Mouse (Mus musculus): ENCODE data around the gene Prap1. TPM values are rescaled to one million over a fixed set of nuclear protein-coding genes. Genes with fewer than 3 reads are reported as not detected.

Gene Prap1
- 4.0 and 10.0 TPM in 2 replicates for polyA plus RNA-seq (2012; rRNA removed)

DNA sequence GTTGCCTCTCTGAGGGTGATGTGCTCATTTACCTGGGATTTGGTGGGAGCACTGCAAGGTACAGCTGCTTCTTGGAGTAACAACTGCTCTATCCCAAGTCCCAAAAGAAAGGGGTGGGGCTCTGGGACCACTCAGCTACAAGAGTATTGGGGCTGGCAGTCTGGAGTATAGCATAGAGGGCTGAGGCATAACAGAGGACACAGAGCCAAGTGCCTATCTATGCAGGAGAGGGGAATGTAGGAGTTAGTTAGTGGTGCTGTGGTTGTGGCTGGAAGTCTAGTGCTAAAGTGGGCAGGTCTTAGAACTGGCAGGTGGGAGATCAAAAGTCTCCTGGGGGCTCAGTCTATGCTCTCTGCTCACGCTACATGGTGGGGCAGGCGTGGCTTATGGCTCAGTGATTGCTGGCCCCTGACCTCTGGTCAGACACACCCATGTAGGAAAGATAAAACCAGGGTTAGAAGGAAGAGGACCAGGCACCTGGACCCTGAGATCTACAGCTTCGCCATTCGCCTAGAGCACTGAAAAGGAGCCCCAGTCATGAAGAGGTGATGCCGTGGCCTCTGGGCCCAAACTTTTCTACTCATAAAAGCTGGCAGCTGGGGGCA lies at the start of gene Prap1:
Gene Prap1, plus strand, starts transcription at position 472 of the 605 bp plus-strand sequence.
- no peak for DNase-seq (ENCODE audit: extremely low spot score in 1 of 2, low spot score in 1 of 2)

DNA sequence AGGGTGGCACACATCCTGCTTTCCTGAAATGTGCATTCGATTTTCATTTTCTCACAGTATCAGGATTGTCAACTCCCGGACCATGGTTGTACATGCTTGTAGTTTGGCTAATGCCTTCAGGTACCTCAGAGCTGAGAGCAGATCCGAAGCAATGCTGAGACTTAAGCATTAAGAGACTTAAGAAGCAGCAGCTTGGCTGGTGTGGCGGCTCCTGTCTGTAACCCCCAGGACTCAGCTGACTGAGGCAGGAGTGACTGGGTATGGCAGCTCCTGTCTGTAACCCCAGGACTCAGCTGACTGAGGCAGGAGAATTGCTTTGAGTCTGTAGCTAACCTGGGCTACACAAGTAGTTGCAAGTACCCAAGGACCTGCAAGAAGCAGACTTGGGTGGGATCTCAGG lies 47.6 kb upstream of the Prap1 start:
- no peak for DNase-seq (ENCODE audit: extremely low spot score in 1 of 2, low spot score in 1 of 2)

DNA sequence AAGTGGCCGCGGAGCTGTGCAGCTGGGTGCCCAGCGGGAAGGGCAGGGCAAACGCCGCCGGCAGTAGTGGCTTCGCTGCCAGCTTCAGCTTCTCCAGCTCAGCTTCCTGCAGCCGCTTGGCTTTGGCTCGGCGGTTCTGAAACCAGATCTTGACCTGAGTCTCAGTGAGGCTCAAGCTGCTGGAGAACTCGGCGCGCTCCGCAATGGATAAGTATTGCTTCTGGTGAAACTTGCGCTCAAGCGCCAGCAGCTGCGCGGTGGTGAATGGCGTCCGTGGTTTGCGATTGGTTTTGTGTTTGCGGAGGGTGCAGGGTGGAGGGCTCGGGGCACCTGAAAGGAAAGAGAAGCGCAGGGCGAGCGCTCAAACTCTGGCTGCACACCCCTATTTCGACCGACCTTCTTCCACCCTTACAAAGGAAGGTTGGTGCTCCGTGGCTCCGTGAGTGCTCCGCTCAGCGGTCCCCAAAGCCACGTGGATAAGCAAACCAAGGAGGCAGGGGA lies 45.3 kb upstream of the Prap1 start:
- no peak for DNase-seq (ENCODE audit: extremely low spot score in 1 of 2, low spot score in 1 of 2)

DNA sequence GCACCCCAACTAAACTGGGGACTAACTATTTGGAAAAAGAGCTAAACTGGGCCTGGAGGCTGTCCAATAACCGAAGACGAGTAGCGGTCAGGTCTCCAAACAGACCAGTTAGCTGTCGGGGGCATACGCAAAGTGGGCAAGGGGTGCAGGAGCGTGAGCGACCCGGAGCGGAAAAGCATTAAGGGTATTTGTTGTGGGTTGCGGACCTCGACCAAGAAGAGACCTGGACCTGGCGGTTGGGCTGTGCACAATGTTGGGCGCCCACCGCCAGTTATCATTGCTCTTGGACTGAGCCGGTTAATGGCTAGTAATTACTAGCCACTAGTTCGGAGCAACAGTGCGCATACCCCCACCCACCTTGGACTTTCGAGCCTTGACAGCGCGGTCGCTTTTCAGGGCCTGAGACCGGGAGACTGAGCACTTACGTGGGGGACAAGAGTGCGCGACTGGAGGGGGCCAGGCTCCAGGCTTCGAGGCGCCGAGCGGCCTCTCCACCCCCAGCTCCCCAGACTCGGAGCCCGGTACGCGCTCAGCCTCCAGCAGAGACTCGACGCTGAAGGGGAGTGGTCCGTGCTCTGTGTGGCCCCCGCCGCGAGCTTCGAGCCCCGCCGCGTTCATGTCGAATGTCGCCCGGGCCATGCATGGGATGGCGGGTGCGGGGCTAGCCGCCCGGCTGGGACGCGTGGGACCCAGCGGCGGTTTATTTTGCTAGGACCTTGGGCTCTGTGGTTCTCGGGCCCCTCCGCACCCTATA lies 44.7 kb upstream of the Prap1 start, which contains the start of gene Msx3:
Gene Msx3, minus strand, starts transcription at position 729 of the 754 bp plus-strand sequence.
- no peak for DNase-seq (ENCODE audit: extremely low spot score in 1 of 2, low spot score in 1 of 2)

DNA sequence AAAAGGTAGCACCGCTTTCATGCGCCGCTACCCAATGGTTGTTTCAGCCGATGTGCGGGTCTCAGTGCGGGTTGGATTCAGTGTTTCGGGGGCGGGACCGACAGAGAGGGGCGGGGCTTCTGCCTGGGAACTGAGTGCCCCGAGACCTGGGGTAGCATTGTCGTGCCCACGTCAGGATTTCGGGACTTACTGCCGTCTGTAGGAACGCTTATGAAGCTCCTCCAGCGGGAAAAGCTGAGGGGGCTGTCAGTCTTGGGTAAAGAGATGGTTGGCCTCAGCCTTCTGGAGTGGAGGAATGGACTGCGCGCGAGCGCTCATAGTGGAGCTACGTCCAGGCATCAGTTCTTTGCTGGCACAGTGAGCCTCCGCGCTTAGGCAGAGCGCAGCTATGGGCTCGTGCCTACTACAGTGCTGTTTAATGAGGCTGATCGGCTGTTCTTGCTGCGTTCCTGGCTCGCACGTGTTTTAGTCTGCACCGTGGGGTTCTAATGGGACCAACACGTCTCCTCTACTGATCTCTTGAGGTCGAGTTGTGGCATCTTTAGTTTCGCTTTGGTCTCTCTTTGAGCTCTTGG lies 44.0 kb upstream of the Prap1 start:
- no peak for DNase-seq (ENCODE audit: extremely low spot score in 1 of 2, low spot score in 1 of 2)

DNA sequence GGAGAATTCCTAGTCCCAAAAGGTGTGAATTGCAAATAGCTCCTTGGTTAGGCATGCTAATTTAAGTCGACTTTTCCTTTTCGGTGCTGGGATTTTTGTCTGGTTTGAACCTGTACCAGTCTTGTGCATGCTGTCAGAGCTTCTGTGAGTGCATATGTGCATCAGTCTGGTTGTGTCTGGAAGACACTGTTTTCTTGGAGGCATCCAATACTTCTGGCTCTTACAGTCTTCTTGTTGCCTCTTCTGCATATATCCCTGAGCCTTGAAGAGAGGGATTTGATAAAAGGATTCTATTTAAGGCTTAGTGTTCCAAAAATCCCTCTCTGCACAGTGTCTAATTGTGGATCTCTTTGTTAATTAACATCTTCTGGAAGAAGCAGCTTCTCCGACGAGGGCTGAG lies 39.1 kb upstream of the Prap1 start:
- DNase-seq (ENCODE audit: extremely low spot score in 1 of 2, low spot score in 1 of 2): no peak

DNA sequence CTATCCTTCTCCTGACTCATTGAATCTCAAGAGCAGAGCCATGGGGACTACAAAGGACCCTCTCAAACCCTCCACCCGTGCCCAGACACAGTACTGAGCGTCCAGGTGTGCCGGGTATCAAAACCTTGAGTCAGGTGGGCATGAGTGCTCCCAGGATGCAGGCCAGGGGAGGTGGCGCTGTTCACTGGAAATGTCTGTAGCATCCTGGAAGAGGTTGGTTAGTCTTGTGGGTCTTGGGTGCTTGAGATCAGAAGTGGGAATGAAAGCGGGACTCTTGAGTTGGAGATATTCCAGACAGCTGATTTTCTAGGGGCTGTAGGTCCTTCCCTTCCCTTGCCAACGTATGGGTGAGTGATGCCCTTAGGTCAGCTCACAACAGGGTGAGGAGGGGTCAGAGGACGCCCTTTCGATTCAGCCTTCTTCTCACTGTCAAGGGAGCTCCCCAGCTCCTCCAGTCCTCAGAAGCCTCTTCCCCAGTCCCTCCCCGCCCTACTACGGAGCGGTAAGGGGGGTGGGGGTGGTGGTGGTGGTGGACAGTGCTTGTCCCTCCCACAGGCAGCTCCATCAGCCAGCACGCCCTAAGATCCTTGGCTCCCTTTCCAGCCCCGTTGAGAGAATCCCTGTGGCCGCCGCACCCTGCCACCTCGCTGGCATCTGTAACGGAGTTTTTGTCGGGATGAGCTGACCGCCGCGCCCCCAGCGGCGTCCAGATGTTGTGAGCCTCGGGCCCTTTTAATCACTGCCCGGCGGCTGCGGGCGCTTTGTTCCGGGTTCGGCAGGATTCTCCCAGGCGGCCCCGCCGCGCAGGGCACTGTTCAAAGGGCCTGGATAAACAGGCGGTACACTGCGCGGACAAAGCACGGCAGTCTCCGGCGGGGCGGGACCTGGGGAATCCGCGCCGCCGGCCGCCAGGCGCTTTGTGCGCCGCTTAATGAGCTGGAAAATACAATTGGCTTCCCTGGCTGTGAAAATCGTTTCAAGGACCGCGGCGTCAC lies 35.5 kb upstream of the Prap1 start:
- DNase-seq (ENCODE audit: extremely low spot score in 1 of 2, low spot score in 1 of 2): no peak

DNA sequence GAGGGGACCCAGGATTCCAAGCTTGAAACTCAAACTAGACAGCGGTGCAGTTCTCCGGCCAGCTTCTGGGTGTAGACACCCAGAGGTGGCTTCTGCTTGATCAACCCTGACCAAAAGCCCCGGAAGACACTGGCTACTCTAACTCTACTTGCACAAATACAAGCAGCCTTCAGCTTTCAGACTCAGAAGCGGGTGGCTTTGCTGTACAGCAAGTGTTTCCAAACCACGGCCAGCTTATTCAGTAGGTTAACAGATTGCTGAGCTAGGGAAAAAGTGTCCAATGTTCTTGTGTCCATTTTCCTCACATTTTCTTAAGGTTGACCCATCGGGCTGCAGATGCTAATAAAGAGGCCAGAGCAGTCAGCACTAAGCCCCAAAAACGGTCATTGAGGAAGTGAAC lies 34.7 kb upstream of the Prap1 start:
- no peak for DNase-seq (ENCODE audit: extremely low spot score in 1 of 2, low spot score in 1 of 2)

DNA sequence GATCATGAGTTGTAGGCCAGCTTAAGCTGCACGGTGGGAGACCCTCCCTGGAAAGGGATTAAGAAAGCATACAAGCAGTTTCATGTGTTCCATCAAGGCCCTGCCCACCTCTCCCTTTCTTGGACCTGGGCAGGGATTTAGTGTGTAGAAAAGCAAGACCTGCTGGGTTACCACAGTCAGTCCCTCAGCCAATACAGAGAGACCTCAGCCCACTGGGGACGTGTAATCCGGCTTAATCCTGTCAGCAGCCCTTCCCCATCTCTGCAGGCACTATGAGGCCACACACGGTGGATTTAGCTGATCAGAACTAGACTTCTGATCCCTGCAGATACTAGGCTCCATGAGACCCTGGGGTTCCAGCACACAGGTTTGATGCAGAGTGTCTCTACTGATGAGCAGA lies 33.6 kb upstream of the Prap1 start:
- no peak for DNase-seq (ENCODE audit: extremely low spot score in 1 of 2, low spot score in 1 of 2)

DNA sequence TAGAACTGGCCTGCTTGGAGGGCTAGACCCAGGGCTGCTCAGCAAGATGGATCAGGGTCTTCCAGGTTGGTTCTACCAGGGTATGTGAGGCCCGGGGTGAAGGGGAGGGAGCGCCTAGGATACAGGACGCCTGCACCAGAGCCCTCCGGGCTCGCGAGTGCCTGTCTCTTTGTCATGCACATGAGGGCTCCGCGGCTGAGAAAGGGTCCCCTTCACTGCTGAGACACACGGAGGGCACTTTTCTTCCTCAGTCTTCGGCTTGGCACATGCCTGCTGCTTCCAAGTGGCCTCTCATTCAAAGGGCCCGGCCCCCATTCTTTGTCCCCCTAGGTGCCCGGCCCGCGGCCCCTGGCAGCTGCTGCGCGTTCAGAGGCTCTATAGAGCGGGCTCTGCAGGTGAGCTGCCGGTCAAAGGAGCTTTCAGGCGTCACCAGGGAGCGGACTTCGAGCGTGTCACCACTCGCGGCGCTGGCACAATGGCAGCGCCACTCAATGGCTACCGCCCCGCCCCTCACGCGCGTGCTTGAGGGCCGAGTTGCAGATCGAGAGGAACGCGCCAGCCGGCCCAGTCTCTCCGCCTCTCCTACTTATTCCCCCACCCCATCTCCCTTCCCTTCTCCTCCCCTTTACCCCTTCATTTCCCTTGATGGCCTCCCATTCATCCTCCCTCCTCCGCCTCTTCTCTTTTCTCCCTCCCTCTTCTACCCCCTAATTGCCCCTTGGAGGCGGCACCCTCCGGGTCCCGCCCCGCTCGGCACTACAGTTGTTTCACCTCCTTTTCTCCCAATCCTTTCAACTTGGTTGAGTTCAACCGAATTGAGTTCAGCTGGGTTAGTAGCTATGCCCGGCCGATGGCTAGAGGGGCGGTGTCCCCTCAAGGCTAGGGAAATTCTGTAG lies 32.0 kb upstream of the Prap1 start:
- DNase-seq (ENCODE audit: extremely low spot score in 1 of 2, low spot score in 1 of 2): no peak

DNA sequence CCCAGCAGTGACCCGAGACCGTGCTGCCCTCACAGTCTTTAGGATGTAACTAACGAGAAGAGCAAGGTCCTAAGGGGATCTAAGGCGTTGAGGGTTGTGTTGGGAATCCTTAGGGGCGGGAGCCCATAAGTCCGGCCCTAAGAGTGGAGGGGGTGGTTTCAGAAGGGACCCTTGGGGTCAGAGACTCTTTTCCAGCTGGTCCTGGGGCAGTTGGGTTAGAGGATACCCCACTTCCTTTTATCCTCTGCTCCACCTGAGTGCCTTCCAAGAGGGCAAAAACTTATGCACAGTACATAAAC lies 31.4 kb upstream of the Prap1 start:
- DNase-seq (ENCODE audit: extremely low spot score in 1 of 2, low spot score in 1 of 2): no peak

DNA sequence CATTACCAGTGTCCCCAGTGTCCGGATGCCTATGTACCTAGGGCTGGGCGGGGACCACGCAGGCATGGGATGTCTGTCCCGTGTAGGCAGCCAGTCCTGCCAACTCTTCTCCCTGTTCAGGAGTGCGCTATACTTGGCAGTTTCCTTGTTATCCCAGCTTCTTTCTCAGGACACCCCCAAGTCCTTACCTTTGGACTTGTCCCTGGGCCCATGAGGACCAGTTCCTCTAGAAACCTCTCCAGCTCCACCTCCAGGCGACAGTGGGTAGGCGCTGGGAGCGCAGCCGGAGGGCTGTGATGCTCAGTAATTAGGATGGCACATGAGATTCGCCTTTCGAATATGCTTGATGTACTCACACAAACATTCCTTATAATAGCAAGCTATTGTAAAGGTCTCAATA lies 30.9 kb upstream of the Prap1 start:
- peak in 1 of 2 experiments; percentile 31 for DNase-seq (ENCODE audit: extremely low spot score in 1 of 2, low spot score in 1 of 2)

DNA sequence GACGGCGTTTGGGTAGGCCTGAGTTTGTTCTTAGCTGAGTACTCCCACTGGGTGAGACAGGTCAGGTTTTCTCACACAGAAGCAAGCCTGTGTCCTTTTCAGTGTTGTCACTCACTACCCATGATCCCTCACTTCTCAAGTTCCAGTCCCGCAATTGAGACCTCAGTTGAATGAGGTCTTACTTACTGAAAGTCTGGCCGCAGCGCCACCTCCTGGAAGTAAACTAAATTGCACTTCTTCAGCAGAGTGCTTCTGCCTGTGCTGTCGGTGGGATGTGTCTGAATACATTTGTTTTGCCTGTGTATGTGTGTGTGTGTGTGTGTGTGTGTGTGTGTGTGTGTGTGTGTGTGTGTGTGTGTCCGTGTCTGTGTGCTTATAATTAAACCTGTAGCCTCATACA lies 30.1 kb upstream of the Prap1 start:
- DNase-seq (ENCODE audit: extremely low spot score in 1 of 2, low spot score in 1 of 2): peak in 1 of 2 experiments; percentile 92

DNA sequence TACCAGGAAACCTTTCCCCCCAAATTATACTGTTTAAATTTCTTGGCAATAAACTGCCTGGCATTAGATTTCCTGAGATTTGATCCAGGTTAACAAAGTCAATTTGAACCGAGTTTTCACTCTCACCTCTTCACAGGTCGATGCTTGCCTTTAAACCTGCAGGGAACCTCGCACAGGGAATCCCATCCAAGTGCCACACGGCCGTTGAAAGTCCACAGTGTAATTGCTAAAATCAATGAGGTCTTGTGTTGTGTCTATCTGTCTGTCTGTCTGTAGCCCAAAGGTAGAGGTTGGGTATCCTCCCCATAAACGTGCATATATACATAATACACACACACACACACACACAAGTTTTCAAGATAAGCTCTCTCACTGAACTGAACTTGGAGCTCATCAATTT lies 25.8 kb upstream of the Prap1 start:
- DNase-seq (ENCODE audit: extremely low spot score in 1 of 2, low spot score in 1 of 2): no peak

DNA sequence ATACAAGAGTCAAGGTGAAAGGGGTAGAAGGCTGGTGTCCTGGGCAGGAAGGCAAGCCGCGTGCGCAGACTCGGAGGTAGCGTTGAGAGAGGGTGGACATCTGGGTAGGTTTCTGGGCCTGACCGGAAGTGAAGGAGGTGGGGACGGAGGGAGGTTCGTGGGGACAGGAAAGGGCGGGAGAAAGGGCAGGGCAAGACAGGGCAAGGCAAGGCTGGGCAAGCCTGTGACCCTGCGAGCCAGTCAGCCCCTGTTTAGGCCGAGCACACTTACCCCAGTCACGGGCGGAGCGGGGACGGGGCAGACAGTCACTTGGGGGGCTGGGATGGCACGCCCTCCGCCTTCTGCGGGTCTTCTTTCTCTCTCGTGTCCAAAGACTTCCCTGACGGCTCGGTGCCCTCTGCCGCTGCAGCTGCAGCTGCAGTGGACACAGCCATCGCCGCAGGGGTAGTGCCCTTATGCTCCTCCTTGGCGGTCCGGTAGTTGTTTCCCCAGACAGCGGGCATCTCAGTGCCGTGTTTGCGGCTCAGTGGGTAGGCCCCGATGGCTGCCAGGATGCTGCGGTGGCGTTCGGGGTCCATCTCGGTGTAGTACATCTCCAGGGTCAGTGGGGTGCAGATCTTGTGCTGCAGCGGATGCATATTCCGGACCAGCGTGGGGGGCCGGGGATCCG lies 23.0 kb upstream of the Prap1 start:
- DNase-seq (ENCODE audit: extremely low spot score in 1 of 2, low spot score in 1 of 2): no peak

DNA sequence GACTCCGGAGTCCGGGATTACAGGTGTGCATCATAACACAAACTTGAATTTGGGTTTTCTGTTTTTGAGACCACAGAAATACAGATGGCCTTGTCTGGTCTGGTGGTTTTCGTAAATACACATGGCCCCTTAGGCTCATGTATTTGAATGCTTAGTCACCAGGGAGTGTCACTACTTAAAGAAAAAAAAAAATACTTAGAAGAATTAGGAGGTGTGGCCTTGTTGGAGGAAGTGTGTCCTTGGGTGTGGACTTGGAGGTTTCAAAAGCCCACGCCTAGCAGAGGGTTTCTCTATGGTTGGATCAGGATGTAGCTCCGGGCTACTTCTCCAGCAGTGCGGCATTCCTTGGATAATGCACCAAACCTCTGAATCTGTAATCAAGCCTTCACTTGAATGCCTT lies 15.5 kb upstream of the Prap1 start:
- DNase-seq (ENCODE audit: extremely low spot score in 1 of 2, low spot score in 1 of 2): no peak

DNA sequence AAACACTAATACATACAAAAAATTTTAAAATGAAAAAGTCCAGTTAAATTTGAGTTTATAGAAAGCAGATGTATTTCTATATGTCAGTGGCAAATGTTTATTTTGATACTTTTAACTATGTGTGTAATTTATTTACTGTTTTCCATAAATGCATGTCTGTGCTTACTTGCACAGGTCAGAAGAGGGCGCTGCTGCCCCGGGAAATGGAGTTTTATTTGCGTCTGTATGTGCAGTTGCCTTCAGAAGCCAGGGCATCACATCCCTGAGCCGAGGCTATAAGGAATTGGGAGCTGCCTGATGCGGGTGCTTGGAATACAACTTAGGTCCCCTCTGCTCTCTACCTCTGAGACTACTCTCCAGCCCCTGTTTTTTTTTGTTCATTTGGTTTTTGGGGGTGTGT lies 14.5 kb upstream of the Prap1 start:
- peak in 1 of 2 experiments; percentile 86 for DNase-seq (ENCODE audit: extremely low spot score in 1 of 2, low spot score in 1 of 2)

DNA sequence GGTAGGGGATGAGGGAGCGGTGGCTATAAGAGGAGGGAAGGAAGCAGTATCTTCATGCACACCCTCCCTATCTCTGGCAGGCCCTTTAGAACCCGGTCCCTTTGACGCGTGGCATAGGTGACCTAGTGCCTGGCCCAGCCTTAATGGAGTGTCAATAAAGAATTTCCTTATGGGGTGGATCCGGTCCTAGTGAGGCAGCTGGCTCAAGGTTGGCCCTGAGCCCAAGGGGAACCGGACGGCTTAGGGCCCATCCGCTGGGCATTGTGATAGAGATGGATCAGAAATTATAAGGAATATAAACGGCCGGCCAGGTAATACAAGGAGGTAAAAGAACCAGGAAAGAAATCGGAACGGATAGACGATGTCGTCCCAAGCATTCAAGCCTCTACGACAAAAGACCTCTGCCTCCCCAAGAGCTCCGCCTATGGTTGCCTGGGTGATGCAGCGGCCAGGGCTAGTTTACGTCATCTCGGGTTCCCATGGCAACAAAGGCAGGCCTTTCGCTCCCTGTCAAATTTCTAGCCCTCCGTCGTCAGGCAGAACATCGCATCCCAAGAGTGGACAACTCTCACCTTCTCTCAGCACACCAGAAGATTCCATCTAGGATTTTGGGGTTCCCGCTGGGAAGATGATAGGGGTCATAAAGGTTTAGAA lies 12.6 kb upstream of the Prap1 start:
- peak; percentile 89 to 96 for DNase-seq (ENCODE audit: extremely low spot score in 1 of 2, low spot score in 1 of 2)

All from frontal cortex, adult 2 months (tissue).